Mouse (Mus musculus) spleen, adult 2 months (tissue): ENCODE results near the gene Sclt1.

Source experiments
- CTCF ChIP-seq: fragments of 200-500 bp; IDR thresholded peaks from 2 replicates; pipeline ENCODE4 v1.5.1; 2011; ENCODE audit warnings: mild to moderate bottlenecking, inconsistent platforms; ENCODE audit not compliant: insufficient read depth, insufficient read length, insufficient replicate concordance; ENCODE audit errors: extremely low read depth
- POLR2A ChIP-seq: fragments of 200-500 bp; IDR thresholded peaks from 2 replicates; pipeline ENCODE4 v1.6.1; 2011; ENCODE audit warnings: low read depth, low read length, inconsistent platforms

DNA sequence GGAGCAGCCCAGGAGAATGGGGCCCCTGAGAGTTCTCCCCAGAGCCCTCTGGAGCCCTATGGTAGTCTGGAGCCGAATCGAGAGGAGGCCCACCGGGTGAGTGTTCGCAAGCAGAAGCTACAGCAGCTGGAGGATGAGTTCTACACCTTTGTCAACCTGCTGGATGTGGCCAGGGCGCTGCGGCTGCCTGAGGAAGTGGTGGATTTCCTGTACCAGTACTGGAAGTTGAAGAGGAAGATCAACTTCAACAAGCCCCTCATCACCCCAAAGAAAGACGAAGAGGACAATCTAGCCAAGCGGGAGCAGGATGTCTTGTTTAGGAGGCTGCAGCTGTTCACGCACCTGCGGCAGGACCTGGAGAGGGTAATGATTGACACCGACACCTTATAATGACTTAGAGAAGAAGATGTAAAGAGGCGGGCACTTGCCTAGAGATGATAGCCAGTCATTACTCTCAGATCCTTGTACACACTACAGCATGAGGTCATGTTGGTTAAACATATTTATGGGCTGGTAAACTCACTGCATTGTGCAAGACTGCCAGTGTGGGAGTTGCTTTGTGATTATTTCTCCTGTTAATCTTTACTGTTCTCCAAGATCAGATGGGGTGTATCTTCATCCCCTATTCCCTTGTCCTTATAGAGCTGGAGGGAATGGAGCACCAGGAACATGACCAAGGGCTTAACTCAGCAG, 137.5 kb downstream of the Sclt1 start:
- TF ChIP-seq CTCF (no peak), POLR2A (no peak)
